Mouse (Mus musculus) left cerebral cortex, postnatal 36 days (tissue): ENCODE measurements around the gene Rnpepl1. TPM values are rescaled to one million over a fixed set of nuclear protein-coding genes. Genes with fewer than 3 reads are reported as not detected.

Experiments
- total RNA-seq, 2 experiments: library from RNA; stranded (reverse); gene quantifications; 2 replicates each; pipeline ENCODE4 v1.2.3; 2021

Gene Rnpepl1
- total RNA-seq, 2 experiments from 2014 or later = 33.4 to 36.4 TPM

Other genes starting within 250 kb of the Rnpepl1 start
- gene Gpc1, start 79.1 kb upstream of the Rnpepl1 start, total RNA-seq = 10 to 100 TPM; 78.7 to 81.8 TPM
- gene Ankmy1, start 7.9 kb upstream of the Rnpepl1 start, total RNA-seq = under 1 TPM; 0.32 to 0.45 TPM
- gene Dusp28, start 3.8 kb upstream of the Rnpepl1 start, total RNA-seq = 10 to 100 TPM; 15.3 to 15.7 TPM
- gene Capn10, start 23.6 kb downstream of the Rnpepl1 start, total RNA-seq = 10 to 100 TPM; 38.3 to 40.0 TPM
- under 1 TPM in 1 of 2 experiments, not detected in 1; 0.77 TPM for gene Gpr35, start 40.1 kb downstream of the Rnpepl1 start, total RNA-seq
- not detected for gene Aqp12, start 95.6 kb downstream of the Rnpepl1 start, total RNA-seq
- 100 to 1,000 TPM; 731 to 734 TPM for gene Kif1a, start 191.2 kb downstream of the Rnpepl1 start, total RNA-seq
- not detected for gene Agxt, start 224.5 kb downstream of the Rnpepl1 start, total RNA-seq